Mouse (Mus musculus): ENCODE results near the gene Me1. TPM values are rescaled to one million over a fixed set of nuclear protein-coding genes. Genes with fewer than 3 reads are reported as not detected.

Me1 gene
- polyA plus RNA-seq, 1 experiment from 2014 or later: 9.9 TPM

DNA sequence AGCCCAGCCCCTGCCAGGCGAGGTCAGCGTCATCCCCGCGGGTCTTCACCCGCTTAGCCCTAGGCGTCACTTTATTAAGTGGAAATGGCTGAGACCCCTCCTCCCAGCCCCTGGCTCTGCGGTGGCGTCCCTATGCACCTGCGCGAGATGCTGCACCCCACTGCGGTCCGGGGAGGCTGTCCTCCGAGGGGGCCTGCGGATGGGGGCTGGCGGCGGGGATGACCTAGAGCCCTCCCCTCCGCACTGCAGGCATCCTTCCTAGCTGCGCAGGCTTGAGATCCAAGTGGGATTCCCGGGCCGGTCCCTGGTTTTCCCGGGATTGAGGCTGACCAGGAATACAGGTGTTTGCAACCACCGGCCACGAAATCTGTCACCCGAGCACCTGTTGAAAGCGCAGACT lies 123.6 kb downstream of the Me1 start:
- H3K27ac ChIP-seq (replicated peaks): peak overlapping the region; percentile 83
- no peak for DNase-seq (ENCODE audit: low spot score)
- H3K36me3 ChIP-seq: peaks cover 23% of the 10 kb centered on the region
- no peaks in the 10 kb centered on the region for H3K9me3 ChIP-seq (replicated peaks)
- H3K4me3 ChIP-seq: peak overlapping the region; percentile 85
- no peaks in the 10 kb centered on the region for H3K27me3 ChIP-seq (ENCODE audit: low read depth, poor library complexity, severe bottlenecking)
- H3K4me1 ChIP-seq: peaks cover 27% of the 10 kb centered on the region
- WGBS: under 1% methylated on average over 25 of the region's 25 CpGs

DNA sequence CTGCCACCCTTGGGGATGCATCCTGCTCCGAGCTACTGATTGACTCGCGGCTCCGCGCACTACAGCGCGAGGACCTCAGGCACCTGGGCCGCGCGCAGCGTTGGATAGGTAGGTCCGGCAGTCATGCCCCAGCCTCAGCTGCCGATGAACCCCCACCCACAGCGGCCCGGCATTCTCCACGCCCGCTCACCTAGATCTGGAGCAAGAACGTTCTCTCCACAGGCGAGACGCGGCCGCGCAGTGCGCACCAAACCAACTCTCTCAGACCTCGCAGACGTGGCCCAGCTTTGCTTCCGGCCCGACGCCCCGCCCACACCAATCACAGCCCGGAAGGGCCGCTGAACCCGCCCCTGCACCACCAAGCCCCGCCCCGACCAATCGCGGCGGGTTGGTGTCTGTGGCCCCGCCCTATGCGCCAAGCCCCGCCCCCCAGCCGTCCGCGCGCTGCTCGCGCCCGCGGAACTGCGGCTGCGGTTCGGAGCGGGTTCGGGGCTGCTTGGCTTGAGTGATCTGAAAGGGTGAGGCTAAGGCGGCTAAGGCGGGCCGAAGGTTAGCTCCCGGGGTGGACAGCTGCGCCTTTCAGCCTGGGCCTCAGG lies 124.1 kb downstream of the Me1 start, which contains the start of the genes Pgm3 and Rwdd2a:
Gene Pgm3, minus strand, starts transcription at position 303 of the 596 bp plus-strand sequence.
Gene Rwdd2a, plus strand, starts transcription at position 452 of the 596 bp plus-strand sequence.
- Histone ChIP-seq H3K4me3 (peak within 1 kb of the TSS; percentile 85), H3K4me1 (peaks cover 23% of the 10 kb centered on the region), H3K27me3 (ENCODE audit: low read depth, poor library complexity, severe bottlenecking) (no peaks in the 10 kb centered on the region), H3K9me3 (replicated peaks) (no peaks in the 10 kb centered on the region), H3K27ac (replicated peaks) (peak within 1 kb of the TSS; percentile 83), H3K36me3 (peaks cover 28% of the 10 kb centered on the region)
- DNase-seq (ENCODE audit: low spot score): peak; percentile 96
- under 1% methylated on average over 59 of the region's 59 CpGs for WGBS

DNA sequence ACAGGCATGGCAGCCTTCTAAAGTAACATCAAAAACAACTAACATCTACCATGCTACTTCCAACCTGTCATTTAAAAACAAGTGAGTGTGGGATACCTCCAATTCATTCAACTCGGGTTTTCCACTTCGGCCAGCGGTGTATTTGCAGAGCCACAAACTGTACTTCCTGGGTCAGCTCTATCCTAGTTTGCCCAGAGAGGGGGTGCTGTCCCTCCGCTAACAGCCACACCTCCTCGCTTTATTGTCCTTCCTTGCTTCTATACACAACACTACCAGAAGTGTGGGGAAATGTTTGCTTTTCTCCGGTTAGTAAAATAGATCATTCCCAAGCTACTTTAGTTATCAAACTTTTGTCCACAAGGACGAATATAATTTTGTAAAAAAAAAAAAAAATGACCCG lies 124.8 kb downstream of the Me1 start:
- no peak for DNase-seq (ENCODE audit: low spot score)
- Histone ChIP-seq H3K27ac (replicated peaks) (no peak overlapping the region), H3K4me1 (peaks cover 20% of the 10 kb centered on the region), H3K9me3 (replicated peaks) (no peaks in the 10 kb centered on the region), H3K36me3 (peaks cover 33% of the 10 kb centered on the region), H3K4me3 (peak overlapping the region; percentile 85), H3K27me3 (ENCODE audit: low read depth, poor library complexity, severe bottlenecking) (no peaks in the 10 kb centered on the region)
- WGBS: 24% methylated on average over 8 of the region's 8 CpGs

DNA sequence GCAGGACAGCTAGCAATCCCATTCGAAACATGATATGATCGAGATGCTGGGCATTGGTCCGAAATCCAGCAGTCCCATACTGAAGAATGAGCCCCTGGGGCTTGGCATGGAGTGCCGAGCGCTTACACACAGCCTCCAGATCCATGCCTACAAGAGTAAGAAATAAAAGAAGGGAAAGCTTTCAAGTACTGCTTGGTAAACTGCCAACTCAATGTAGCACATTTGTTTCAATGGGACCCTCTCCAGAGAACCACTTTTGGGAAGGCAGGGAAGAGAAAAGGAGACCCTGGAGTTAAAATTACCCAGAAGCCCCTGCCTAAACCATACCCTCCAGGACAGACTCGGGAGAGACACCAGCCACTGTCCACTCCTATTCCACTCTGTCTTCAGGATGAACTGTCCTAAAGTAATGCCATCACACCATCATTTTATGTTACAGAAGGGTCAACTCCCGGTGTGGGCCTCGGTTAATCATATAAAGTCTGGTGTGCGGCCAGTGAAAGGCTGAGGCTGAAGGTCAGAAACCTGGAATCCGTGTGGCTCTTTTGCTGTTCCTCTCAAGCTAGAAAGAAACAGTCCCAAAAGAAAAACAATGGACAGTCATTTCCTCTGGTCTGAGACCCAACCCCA lies 125.4 kb downstream of the Me1 start:
- Histone ChIP-seq H3K9me3 (replicated peaks) (no peaks in the 10 kb centered on the region), H3K4me3 (peak overlapping the region; percentile 85), H3K4me1 (peaks cover 20% of the 10 kb centered on the region), H3K27ac (replicated peaks) (no peak overlapping the region), H3K27me3 (ENCODE audit: low read depth, poor library complexity, severe bottlenecking) (no peaks in the 10 kb centered on the region), H3K36me3 (peaks cover 39% of the 10 kb centered on the region)
- no peak for DNase-seq (ENCODE audit: low spot score)
- WGBS: 87% methylated on average over 10 of the region's 10 CpGs

DNA sequence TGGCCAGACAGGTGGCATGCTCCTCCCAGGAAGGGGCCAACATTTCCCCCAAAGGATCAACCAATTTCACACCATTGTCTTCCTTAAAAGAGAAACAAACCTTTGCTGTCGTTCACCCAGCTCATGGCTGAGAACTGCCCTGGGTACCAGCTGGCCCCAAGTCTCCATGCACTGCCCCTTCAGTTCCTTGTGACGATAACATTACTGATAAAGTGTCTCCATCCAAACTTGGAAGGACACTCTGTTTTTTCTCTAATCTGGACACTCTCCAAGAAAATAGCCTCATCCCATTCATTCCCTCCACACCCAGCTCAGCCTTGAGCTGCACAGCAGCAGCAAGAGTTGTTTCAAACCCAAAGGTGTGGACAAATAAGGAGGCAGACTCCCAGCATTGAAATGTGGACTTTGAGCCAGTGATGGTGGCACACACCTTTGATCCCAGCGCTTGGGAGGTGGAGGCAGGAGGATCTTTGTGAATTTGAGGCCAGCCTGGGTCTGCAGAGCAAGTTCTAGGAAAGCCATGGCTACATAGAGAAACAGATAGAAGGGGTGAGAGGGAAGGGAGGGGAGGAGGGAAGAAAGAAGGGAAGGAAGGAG lies 126.3 kb downstream of the Me1 start:
- WGBS: 84% methylated on average over 3 of the region's 3 CpGs
- Histone ChIP-seq H3K4me1 (peaks cover 20% of the 10 kb centered on the region), H3K36me3 (peaks cover 49% of the 10 kb centered on the region), H3K27ac (replicated peaks) (no peak overlapping the region), H3K27me3 (ENCODE audit: low read depth, poor library complexity, severe bottlenecking) (no peaks in the 10 kb centered on the region), H3K9me3 (replicated peaks) (no peaks in the 10 kb centered on the region), H3K4me3 (no peak overlapping the region)
- no peak for DNase-seq (ENCODE audit: low spot score)

DNA sequence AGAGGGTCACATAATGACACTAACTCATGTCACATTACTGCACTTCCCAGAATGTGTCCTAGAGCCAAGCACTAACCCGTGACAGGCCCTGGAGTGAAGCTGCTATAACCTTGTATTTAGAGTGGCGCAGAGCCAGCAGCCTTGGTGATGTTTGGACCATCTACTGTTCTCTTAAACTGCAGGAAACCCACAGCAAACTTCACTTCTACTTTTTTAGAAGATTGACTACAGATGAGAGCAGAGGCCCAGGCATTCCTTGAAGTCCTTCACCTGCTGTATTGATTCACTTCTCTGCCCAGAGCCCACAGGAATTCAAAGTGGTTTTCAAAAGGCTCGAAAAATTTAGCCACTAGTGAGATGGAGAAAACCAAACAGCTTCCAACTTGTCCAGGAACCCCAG lies 135.2 kb downstream of the Me1 start:
- H3K27me3 ChIP-seq (ENCODE audit: low read depth, poor library complexity, severe bottlenecking): no peaks in the 10 kb centered on the region
- H3K9me3 ChIP-seq (replicated peaks): no peaks in the 10 kb centered on the region
- no peaks in the 10 kb centered on the region for H3K4me1 ChIP-seq
- 92% methylated on average over 3 of the region's 3 CpGs for WGBS
- peaks cover 96% of the 10 kb centered on the region for H3K36me3 ChIP-seq
- H3K4me3 ChIP-seq: no peak overlapping the region
- no peak for DNase-seq (ENCODE audit: low spot score)
- H3K27ac ChIP-seq (replicated peaks): no peak overlapping the region

DNA sequence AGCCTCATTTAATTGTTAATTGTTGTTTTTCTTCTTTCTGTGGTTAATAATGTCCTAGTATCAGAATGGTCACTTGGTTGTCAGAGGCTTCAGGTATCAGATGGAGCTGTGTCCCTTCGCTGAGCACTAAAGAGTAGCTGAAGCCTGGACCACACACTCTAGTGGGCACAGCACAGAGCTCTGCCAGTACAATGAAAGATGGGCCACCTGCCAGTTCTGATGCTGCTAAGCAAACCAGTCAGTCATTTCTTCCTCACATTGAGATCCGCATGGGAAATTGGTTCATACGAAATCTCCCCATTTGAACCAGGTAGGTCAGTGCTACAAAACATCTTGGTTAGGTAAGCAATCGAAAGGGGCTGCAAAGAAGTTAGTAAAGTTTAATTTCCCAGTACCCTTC lies 141.1 kb downstream of the Me1 start:
- H3K4me3 ChIP-seq: no peak overlapping the region
- peaks cover 88% of the 10 kb centered on the region for H3K36me3 ChIP-seq
- 92% methylated on average over 4 of the region's 4 CpGs for WGBS
- no peaks in the 10 kb centered on the region for H3K9me3 ChIP-seq (replicated peaks)
- H3K27ac ChIP-seq (replicated peaks): no peak overlapping the region
- H3K27me3 ChIP-seq (ENCODE audit: low read depth, poor library complexity, severe bottlenecking): no peaks in the 10 kb centered on the region
- no peak for DNase-seq (ENCODE audit: low spot score)
- no peaks in the 10 kb centered on the region for H3K4me1 ChIP-seq

DNA sequence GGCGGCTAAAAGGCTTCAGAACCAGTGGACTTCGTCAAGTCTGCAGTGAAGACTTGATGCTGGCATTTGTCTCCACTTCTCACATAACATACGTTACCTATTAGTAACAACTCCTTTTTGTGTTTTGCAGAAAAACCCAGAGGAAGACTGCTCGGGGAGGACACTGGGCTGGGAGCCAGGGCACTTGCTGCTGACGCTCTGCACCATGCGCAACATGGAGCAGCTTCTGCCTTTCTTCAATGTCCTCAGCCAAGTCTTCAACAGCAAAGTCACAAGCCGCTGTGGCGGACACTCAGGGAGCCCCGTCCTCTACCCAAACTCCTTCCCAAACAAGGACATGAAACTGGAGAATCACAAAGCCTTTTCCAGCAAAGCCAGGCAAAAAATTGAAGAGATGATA lies 141.9 kb downstream of the Me1 start:
- no peak overlapping the region for H3K4me3 ChIP-seq
- WGBS: 96% methylated on average over 9 of the region's 9 CpGs
- H3K4me1 ChIP-seq: no peaks in the 10 kb centered on the region
- DNase-seq (ENCODE audit: low spot score): no peak
- H3K27ac ChIP-seq (replicated peaks): no peak overlapping the region
- no peaks in the 10 kb centered on the region for H3K27me3 ChIP-seq (ENCODE audit: low read depth, poor library complexity, severe bottlenecking)
- peaks cover 87% of the 10 kb centered on the region for H3K36me3 ChIP-seq
- H3K9me3 ChIP-seq (replicated peaks): no peaks in the 10 kb centered on the region

DNA sequence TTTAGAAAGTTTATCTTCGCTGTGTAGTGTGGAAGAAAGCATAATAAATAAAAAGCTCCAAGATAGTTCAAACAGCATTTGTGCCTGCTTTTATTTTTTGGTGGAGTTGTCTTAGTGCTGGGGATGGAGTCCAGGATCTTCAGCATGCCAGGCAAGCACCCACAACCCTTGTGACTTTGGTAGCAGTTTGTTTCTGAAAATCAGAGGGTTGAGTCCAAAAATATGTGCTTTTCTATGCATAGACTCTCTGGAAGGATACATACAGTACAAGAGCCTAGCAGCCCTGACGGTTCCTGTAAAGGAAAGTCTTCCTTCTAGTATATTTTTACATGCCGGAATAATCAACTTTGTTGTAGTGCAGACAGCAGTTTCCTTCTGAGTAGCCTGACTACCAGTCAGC lies 145.0 kb downstream of the Me1 start:
- Histone ChIP-seq H3K36me3 (peaks cover 63% of the 10 kb centered on the region), H3K27me3 (ENCODE audit: low read depth, poor library complexity, severe bottlenecking) (no peaks in the 10 kb centered on the region), H3K4me3 (no peak overlapping the region), H3K4me1 (no peaks in the 10 kb centered on the region), H3K9me3 (replicated peaks) (no peaks in the 10 kb centered on the region), H3K27ac (replicated peaks) (no peak overlapping the region)
- 89% methylated on average over 3 of the region's 3 CpGs for WGBS
- DNase-seq (ENCODE audit: low spot score): no peak

DNA sequence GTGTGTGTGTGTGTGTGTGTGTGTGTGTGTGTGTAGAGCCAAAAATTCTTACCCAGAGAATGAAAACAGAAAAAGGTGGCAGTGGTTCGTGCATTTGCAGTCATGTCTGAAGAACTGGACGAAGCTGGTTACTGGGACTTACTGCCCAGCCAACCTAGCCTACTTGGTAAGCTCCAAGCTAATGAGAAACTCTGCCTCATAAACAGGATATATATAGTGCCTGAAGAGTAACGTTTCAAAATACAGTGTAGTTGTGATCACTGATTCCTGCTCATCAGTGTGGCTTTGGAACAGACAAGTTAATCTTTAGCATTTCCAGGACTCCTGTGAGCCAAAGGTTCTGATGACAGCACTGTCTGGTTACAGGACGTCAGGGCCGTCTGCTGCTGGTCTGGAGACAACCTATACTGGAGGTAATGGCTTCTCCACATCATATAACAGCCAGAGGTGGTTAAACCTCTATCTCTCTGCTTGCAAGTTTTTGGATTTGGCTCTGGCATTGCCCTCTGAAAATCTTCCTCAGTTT lies 146.1 kb downstream of the Me1 start:
- H3K27me3 ChIP-seq (ENCODE audit: low read depth, poor library complexity, severe bottlenecking): no peaks in the 10 kb centered on the region
- H3K27ac ChIP-seq (replicated peaks): no peak overlapping the region
- DNase-seq (ENCODE audit: low spot score): no peak
- peaks cover 54% of the 10 kb centered on the region for H3K36me3 ChIP-seq
- no peaks in the 10 kb centered on the region for H3K9me3 ChIP-seq (replicated peaks)
- WGBS: 96% methylated on average over 5 of the region's 5 CpGs
- no peaks in the 10 kb centered on the region for H3K4me1 ChIP-seq
- H3K4me3 ChIP-seq: no peak overlapping the region

DNA sequence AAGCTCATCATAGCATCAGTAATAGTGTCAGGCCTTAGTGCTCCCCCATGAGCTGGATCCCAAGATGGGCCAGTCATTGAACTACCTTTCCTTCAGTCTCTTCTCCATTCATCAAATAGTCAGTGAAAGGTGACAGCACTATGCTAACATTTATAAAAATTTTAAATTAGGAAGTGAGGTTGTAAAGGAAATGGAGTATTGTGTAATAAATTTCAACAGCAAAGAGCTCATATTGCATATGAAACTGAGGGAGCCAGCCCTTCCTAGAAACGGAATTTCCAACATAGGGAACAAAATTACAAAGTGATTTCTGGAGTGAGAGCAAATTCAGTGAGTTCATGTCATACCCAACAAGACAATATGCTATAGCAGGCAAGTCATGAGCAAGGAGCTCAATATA lies 151.2 kb downstream of the Me1 start:
- peaks cover 52% of the 10 kb centered on the region for H3K36me3 ChIP-seq
- DNase-seq (ENCODE audit: low spot score): no peak

DNA sequence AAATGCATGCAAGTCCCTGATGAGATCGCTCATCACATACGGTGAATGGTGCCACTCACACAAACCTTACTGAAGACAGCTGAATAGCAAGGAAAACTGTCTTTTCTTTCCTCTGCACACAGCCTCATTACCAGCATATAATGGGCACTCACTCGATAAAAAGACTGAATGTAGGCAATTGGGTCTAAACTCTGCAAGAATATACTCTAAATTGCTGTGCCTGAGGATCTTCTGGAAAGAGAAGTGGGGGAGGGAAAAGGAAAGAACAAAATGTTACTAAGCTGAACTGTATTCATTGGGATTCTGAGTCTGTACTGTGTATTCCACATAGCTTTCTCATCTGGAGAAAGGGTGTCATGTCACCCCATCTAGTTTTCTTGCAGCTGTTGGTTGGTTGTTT lies 152.3 kb downstream of the Me1 start:
- no peak overlapping the region for H3K27ac ChIP-seq (replicated peaks)
- no peak for DNase-seq (ENCODE audit: low spot score)
- H3K36me3 ChIP-seq: peaks cover 41% of the 10 kb centered on the region
- no peaks in the 10 kb centered on the region for H3K27me3 ChIP-seq (ENCODE audit: low read depth, poor library complexity, severe bottlenecking)
- no peak overlapping the region for H3K4me3 ChIP-seq
- H3K9me3 ChIP-seq (replicated peaks): no peaks in the 10 kb centered on the region
- WGBS: 91% methylated on average over 3 of the region's 3 CpGs
- no peaks in the 10 kb centered on the region for H3K4me1 ChIP-seq

More for the DNA sequence above, 151.2 kb downstream of the Me1 start:
- no peaks in the 10 kb centered on the region for H3K27me3 ChIP-seq (ENCODE audit: low read depth, poor library complexity, severe bottlenecking)
- H3K4me1 ChIP-seq: no peaks in the 10 kb centered on the region
- 88% methylated on average over 1 of the region's 1 CpGs for whole genome bisulfite sequencing
- H3K9me3 ChIP-seq (replicated peaks): no peaks in the 10 kb centered on the region
- H3K27ac ChIP-seq (replicated peaks): no peak overlapping the region
- H3K4me3 ChIP-seq: no peak overlapping the region

DNA sequence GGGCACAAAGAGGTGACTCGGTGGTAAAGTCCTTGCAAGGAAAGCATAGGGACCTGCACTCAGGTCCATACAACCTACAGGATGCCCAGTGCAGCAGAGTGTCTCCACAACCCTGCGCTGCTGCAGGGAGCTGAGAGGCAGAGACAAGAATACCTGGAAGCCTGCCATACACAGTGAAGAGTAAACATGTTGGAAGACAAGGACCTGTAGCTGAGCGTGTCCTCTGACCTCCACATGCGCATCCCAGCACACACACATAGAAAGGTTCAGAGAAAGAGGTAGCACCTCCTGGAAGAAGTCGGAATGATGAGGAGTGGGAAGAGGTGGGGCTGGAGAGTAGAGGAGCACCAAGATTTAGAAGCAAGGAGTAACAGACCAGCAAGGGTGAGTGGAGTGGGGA lies 161.7 kb downstream of the Me1 start:
- Histone ChIP-seq H3K4me3 (no peak overlapping the region), H3K4me1 (no peaks in the 10 kb centered on the region), H3K27me3 (ENCODE audit: low read depth, poor library complexity, severe bottlenecking) (no peaks in the 10 kb centered on the region), H3K27ac (replicated peaks) (no peak overlapping the region), H3K9me3 (replicated peaks) (no peaks in the 10 kb centered on the region), H3K36me3 (peaks cover 7% of the 10 kb centered on the region)
- WGBS: 90% methylated on average over 5 of the region's 5 CpGs
- DNase-seq (ENCODE audit: low spot score): no peak

All from midbrain, embryonic 10.5 days (tissue).